Mouse (Mus musculus) myocyte (in vitro differentiated cells): ENCODE measurements at regions not wholly inside any gene's neighbourhood (a gene's known extent, or its start where the extent isn't known, plus 50 kb on each side); places are given as distances from the start of the nearest gene placed in this dataset.

Experiments
- H3K27me3 ChIP-seq: one replicate; pipeline ENCODE4 v1.6.1; 2011; ENCODE audit not compliant: control insufficient read depth, insufficient read depth, insufficient read length
- H3K36me3 ChIP-seq: one replicate; pipeline ENCODE4 v1.6.1; 2011; ENCODE audit not compliant: control insufficient read depth, insufficient read depth
- H3K4me2 ChIP-seq: one replicate; pipeline ENCODE4 v1.6.1; 2011; ENCODE audit warnings: low read depth, control low read depth
- H3K4me3 ChIP-seq: one replicate; pipeline ENCODE4 v1.5.1; 2011; ENCODE audit warnings: mild to moderate bottlenecking, control low read depth, moderate library complexity
- H3K79me2 ChIP-seq: one replicate; pipeline ENCODE4 v1.6.1; 2011; ENCODE audit not compliant: control insufficient read depth, insufficient read depth
- H3ac ChIP-seq: one replicate; pipeline ENCODE4 v1.6.1; 2011; ENCODE audit not compliant: control insufficient read depth, insufficient read length
- CEBPB ChIP-seq: IDR thresholded peaks from 2 replicates; pipeline ENCODE4 v1.6.1; 2011; ENCODE audit warnings: mild to moderate bottlenecking, moderate library complexity; ENCODE audit not compliant: poor library complexity, insufficient read depth, severe bottlenecking
- E2F4 ChIP-seq: IDR thresholded peaks from one replicate; pipeline ENCODE4 v1.6.1; 2011; ENCODE audit warnings: mild to moderate bottlenecking, control low read depth, moderate library complexity; ENCODE audit not compliant: insufficient read depth
- MAX ChIP-seq: IDR thresholded peaks from one replicate; pipeline ENCODE4 v1.6.1; 2011; ENCODE audit warnings: low read depth, mild to moderate bottlenecking, control low read depth
- MYOD1 ChIP-seq, 3 experiments: IDR thresholded peaks; one replicate each; pipeline ENCODE4 v1.6.1; 2011; ENCODE audit warnings: control low read depth in 2 of 3, low read depth in 2 of 3, mild to moderate bottlenecking in 2 of 3, moderate library complexity in 1 of 3; ENCODE audit not compliant: insufficient read length in 2 of 3, control insufficient read depth in 1 of 3
- MYOG ChIP-seq, 3 experiments: IDR thresholded peaks; one replicate each; pipeline ENCODE4 v1.6.1; 2011; ENCODE audit warnings: control low read depth in 2 of 3, low read depth in 2 of 3, mild to moderate bottlenecking in 2 of 3; ENCODE audit not compliant: insufficient read length in 2 of 3, control insufficient read depth in 1 of 3, insufficient read depth in 1 of 3
- POLR2A ChIP-seq: IDR thresholded peaks from one replicate; pipeline ENCODE4 v1.6.1; 2011; ENCODE audit warnings: low read depth, mild to moderate bottlenecking, control low read depth, moderate library complexity; ENCODE audit not compliant: insufficient read length
- POLR2AphosphoS2 ChIP-seq: IDR thresholded peaks from one replicate; pipeline ENCODE4 v1.6.1; 2011; ENCODE audit warnings: low read depth, control low read depth; ENCODE audit not compliant: insufficient read length
- REST ChIP-seq: IDR thresholded peaks from one replicate; pipeline ENCODE4 v1.6.1; 2011; ENCODE audit warnings: mild to moderate bottlenecking, control low read depth, moderate library complexity; ENCODE audit not compliant: insufficient read depth, insufficient read length
- SRF ChIP-seq: IDR thresholded peaks from one replicate; pipeline ENCODE4 v1.6.1; 2011; ENCODE audit warnings: low read depth; ENCODE audit not compliant: control insufficient read depth, insufficient read length
- TCF12 ChIP-seq: IDR thresholded peaks from one replicate; pipeline ENCODE4 v1.6.1; 2011; ENCODE audit warnings: mild to moderate bottlenecking, control low read depth; ENCODE audit not compliant: poor library complexity, insufficient read depth, severe bottlenecking
- TCF3 ChIP-seq: IDR thresholded peaks from one replicate; pipeline ENCODE4 v1.6.1; 2011; ENCODE audit warnings: low read depth, control low read depth; ENCODE audit not compliant: insufficient read length
- USF1 ChIP-seq: IDR thresholded peaks from one replicate; pipeline ENCODE4 v1.6.1; 2011; ENCODE audit warnings: low read depth, mild to moderate bottlenecking, control low read depth, moderate library complexity

DNA sequence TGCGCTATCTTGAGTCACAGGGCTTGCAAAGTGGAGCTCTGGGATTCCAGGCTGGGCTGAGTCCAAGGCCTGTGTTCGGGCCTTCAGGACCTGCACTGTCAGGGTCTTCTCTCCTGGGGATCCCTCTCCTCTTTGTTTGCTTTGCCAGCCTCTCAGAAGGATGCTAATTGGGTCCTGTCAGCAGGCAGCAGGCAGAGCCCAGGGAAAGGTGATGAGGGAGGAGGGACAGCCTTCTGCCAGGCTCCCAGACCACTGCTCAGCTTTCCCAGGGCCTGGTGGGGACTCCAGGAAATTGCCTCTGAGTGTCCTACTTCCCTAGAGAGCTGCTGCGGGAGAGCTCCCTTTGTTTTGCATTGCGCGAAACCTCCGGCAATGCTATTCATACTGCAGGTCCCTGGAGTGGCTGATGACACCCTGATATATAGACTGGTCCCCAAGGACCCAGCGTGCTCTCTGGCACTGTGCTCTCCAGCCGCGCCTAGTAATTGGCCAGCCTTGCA is 93.1 kb upstream of the Tle3 start:
- TF ChIP-seq REST (no peak), E2F4 (no peak), MAX (no peak), SRF (no peak), MYOG (IDR thresholded peaks at IDR 0.05; ENCODE audit: control insufficient read depth in 1 of 3, insufficient read depth in 1 of 3, insufficient read length in 2 of 3, low read depth in 2 of 3) (no peak), TCF3 (no peak), POLR2A (no peak)
- Histone ChIP-seq H3K4me2 (no peak overlapping the region), H3K27me3 (no peaks in the 10 kb centered on the region)

DNA sequence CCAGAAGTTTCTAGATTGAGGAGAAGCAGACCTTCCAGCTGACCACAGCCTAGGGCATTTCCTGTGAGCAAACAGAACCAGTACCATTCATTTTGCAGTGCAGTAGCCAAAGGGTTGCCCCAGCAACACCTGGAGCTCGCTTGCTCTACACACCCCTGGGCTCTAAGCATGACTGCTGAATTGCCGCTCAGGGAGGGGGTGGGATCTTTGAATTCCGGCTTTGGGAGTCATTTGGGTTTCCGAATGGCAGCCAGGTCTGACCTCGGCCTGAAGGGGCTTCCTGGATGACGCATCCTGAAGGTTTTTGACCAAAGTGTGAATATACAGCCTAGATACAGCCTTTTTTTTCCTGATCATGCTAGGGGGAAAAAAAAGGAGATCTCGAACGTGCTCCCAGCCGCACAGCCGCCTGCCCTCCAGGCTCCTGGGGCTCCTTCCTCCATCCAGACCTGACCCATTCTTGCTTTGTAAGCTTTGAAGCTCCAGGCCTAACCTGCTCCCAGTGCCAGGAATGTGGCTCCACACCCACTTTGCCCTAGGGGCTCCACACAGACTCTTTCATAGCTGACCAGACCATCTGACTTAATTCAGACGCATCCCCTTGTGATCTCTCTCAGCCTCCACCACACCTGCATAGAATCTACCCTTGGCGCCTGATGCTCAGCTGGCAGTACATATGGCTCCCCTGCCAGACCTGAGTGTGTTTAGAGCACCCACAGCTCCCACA is 91.1 kb upstream of the Tle3 start:
- TF ChIP-seq MYOD1 (IDR thresholded peaks at IDR 0.05; ENCODE audit: control insufficient read depth in 1 of 3, insufficient read length in 2 of 3, low read depth in 2 of 3), result no peak
- no peak for TF ChIP-seq POLR2A
- no peak for TF ChIP-seq MAX
- TF ChIP-seq CEBPB, result no peak
- no peak for TF ChIP-seq TCF12
- no peak for TF ChIP-seq USF1
- no peak for TF ChIP-seq SRF
- TF ChIP-seq REST, result no peak
- no peak for TF ChIP-seq POLR2AphosphoS2
- no peak for TF ChIP-seq MYOG (IDR thresholded peaks at IDR 0.05; ENCODE audit: control insufficient read depth in 1 of 3, insufficient read depth in 1 of 3, insufficient read length in 2 of 3, low read depth in 2 of 3)
- TF ChIP-seq TCF3, result no peak
- TF ChIP-seq E2F4, result no peak
- no peaks in the 10 kb centered on the region for H3K79me2 ChIP-seq
- no peak overlapping the region for H3K4me2 ChIP-seq
- H3K27me3 ChIP-seq, result no peaks in the 10 kb centered on the region
- no peaks in the 10 kb centered on the region for H3K36me3 ChIP-seq
- H3K4me3 ChIP-seq, result no peak overlapping the region
- H3ac ChIP-seq, result no peak overlapping the region

More for the DNA sequence above, 93.1 kb upstream of the Tle3 start:
- Histone ChIP-seq H3K36me3 (no peaks in the 10 kb centered on the region), H3K79me2 (no peaks in the 10 kb centered on the region), H3K4me3 (no peak overlapping the region), H3ac (no peak overlapping the region)

DNA sequence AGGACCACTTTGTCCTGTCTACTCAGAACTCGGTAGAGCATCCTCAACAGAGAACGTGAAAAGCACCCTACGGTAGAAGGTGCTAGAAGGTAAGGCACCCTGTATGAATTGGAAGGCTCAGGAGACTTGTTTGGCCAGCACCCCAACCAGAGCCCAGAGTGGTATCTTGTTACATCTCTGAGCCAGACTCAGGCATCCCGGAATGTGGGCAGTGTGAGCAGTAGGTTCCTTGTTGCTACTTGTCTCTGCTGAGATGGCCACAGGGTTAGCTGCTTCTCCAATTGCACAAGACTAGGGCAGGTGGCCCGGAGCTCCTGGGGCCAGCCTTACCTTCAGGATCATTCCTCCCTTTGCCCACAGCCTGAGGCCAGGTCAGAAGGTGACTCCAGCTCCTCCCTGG is 88.9 kb upstream of the Tle3 start:
- H3K79me2 ChIP-seq, result no peaks in the 10 kb centered on the region
- TF ChIP-seq MYOG (IDR thresholded peaks at IDR 0.05; ENCODE audit: control insufficient read depth in 1 of 3, insufficient read depth in 1 of 3, insufficient read length in 2 of 3, low read depth in 2 of 3), result no peak
- H3K4me3 ChIP-seq, result no peak overlapping the region
- H3K36me3 ChIP-seq, result no peaks in the 10 kb centered on the region
- H3K27me3 ChIP-seq, result no peaks in the 10 kb centered on the region
- no peak overlapping the region for H3K4me2 ChIP-seq
- no peak overlapping the region for H3ac ChIP-seq

DNA sequence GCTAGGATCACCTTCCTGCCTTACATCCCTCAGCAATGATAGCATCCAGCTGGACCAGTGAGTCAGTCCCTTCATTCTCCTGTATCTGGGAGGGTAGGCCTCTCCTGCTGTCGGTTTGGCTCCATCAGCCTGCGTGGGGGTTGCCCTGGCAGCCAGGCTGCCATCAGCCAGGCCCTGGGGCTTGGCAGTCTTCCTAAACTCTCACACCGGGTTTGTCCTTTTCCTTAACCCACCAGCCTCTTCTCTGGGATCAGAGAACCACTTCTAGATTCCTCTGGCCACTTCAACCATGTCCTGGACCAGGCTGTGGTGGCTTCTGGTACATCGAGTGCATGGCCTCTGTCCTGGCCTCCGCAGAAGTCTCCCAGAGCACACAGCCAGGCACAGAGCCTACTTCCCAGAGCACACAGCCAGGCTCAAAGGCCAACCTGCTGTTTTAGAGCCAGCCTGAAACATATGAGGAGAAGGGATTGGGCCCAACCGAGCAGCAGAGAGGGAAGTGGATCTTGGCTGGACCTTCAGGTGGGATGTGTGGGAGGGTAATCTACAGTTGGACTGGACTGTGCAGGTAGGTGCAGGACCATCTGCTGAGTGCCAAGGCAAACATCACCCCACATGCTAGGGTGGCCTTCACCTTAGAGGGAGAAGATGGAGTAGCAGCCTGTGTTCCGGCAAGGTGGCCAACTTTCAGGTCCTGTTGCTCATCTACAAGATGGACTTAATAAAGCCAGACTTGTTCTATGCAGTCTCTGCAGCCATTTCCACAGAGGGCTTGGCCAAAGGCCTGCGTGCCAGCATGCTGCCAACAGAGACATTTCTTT is 87.8 kb upstream of the Tle3 start:
- TF ChIP-seq POLR2AphosphoS2, result no peak
- no peak for TF ChIP-seq MYOD1 (IDR thresholded peaks at IDR 0.05; ENCODE audit: control insufficient read depth in 1 of 3, insufficient read length in 2 of 3, low read depth in 2 of 3)
- TF ChIP-seq TCF3, result no peak
- no peak for TF ChIP-seq E2F4
- TF ChIP-seq REST, result no peak
- TF ChIP-seq POLR2A, result no peak
- TF ChIP-seq MAX, result no peak
- no peak overlapping the region for H3ac ChIP-seq
- H3K4me3 ChIP-seq, result no peak overlapping the region
- H3K36me3 ChIP-seq, result no peaks in the 10 kb centered on the region
- no peak overlapping the region for H3K4me2 ChIP-seq
- H3K79me2 ChIP-seq, result no peaks in the 10 kb centered on the region
- H3K27me3 ChIP-seq, result no peaks in the 10 kb centered on the region

DNA sequence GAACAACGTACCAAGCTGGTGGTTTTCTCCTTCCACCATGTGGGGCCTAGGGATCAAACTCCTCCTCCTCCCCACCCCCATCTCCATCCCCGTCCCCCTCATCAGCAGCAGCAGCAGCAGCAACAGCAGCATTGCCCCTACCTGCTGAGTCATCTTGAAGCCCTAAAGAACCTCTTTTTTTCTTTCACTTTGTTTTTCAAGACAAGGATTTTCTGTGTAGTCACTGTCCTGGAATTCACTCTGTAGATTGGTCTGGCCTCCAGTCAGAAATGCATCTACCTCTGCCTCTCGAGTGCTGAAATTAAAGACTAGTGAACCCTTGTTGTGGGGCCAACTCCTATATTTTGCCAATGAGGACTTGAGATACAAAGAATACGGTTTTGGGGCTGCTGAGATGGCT is 85.6 kb upstream of the Tle3 start:
- H3K36me3 ChIP-seq, result no peaks in the 10 kb centered on the region
- H3K4me3 ChIP-seq, result no peak overlapping the region
- no peak overlapping the region for H3ac ChIP-seq
- H3K4me2 ChIP-seq, result no peak overlapping the region
- no peaks in the 10 kb centered on the region for H3K27me3 ChIP-seq
- no peaks in the 10 kb centered on the region for H3K79me2 ChIP-seq
- TF ChIP-seq REST (no peak), TCF12 (no peak), POLR2AphosphoS2 (no peak), USF1 (no peak), POLR2A (no peak), MAX (no peak), E2F4 (no peak), SRF (no peak), MYOD1 (IDR thresholded peaks at IDR 0.05; ENCODE audit: control insufficient read depth in 1 of 3, insufficient read length in 2 of 3, low read depth in 2 of 3) (no peak), MYOG (IDR thresholded peaks at IDR 0.05; ENCODE audit: control insufficient read depth in 1 of 3, insufficient read depth in 1 of 3, insufficient read length in 2 of 3, low read depth in 2 of 3) (no peak), TCF3 (no peak), CEBPB (no peak)
